Mouse (Mus musculus) skeletal muscle tissue, adult 2 months (tissue): Measurements from ENCODE around the gene Tnfrsf23.
"Not testable (repeated sequence)": the region's sequence is repeated elsewhere in the genome, so short reads cannot be mapped to it uniquely, and the experiment has no call there.

Source experiments
- DNase-seq: peaks from one replicate; pipeline ENCODE4 v3.0.0-alpha.2; 2012; ENCODE audit warnings: low read depth, low spot score

Gene Tnfrsf23

DNA sequence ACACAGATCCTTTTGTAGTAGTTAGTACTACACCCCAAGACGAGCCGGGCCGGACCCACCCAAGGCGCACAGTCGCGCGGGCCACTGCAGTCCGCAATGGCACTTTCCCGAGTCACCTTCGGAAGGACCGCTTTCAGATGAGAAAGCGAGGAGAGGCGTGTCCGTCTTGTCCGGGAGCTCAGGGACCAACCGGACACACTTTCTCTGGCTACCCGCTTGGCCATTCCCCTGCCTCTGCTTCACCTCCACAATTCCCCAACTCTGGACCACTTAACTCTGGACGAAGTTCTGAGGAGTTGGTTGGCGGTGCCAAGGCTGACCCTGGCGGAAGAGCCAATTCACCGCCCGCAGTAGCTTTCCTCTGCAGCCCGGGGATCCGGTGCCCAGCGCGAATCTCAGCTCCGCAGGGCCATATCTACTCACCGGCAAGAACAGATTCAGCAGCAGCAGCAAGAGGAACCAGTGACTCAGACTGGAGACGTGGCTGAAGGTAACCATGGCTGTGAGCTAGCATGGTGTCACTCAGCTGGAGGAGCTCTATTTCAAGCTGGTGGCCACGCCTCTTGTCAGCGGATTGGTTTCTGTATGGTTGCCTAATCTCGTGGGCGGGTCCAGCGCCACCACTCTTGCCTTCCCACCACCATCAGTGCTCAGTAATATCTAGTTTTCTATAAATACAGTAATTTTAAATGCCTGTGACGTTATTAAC is at the start of gene Tnfrsf23:
TSS of gene Tnfrsf23 (minus strand) at position 514 of the 709 bp plus-strand sequence.
- DNase-seq = peak; percentile 67

DNA sequence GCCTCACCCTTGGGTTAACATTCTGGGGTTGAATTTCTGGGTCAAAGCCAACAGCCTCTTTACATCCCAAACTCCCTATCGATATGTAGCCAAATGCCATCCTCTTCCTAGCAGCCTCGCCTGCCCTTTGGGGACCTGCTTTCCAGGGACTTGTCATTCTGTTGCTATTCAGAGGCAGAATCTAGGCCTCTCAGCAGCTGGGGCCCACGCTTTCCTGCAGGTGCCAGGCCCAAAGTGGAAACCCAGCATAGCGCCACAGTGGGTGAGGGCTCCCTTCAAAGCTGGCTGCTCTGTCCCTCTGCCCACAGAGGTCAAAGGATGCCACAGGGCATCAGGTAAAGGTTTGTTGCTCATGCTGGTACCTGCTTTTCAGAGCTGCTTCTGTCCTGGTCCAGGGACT is 48.1 kb upstream of the Tnfrsf23 start:
- DNase-seq = no peak

DNA sequence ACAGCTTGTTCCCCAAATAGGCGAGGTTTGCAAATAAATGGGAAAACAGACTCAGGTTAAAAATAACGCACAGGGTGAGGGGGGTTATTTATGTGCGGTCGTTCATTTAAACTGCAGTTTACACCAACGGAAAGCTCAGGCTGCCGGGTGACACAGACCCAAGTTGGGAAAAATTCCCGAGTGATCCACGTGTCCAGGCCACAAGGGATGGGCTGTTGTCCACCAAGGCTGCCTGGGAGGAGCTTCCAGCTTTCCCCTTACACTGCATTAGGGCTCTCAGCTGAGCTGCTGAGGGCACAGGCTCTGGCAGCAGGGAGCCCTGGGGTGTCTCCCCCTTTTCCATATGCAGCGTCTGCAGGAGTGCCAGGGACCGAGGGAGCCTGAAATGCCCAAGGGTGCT is 44.2 kb upstream of the Tnfrsf23 start:
- DNase-seq = peak; percentile 31

GRCm38 (mm10) chr7:143726396-143726795 is 40.7 kb upstream of the Tnfrsf23 start:
- DNase-seq = no peak

DNA sequence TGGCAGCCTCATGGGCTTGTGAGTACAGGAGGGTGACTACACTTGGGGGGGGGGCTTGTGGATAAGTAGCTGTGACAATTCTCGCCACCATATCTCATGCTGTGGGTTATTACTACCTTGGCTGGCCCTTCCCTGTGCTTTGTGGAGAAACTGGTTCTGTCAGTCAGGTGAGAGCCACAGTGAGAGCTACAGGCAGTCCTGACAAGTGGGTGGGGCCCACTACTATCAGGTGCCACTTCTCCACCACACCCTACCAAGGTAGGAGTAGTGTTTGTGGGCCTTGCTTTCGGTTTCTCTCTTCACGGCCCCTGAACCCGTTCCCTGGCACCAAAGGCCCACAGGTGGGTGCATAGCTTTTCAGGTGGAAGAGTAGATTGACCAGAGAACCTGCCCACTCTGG is 38.2 kb upstream of the Tnfrsf23 start:
- DNase-seq = no peak

- DNase-seq = peak; percentile 49
Observed at GRCm38 (mm10) chr7:143722646-143723045, 37.0 kb upstream of the Tnfrsf23 start.

GRCm38 (mm10) chr7:143717811-143718210 is 32.1 kb upstream of the Tnfrsf23 start:
- DNase-seq = no peak

- no peak for DNase-seq
Observed at GRCm38 (mm10) chr7:143713421-143713820, 27.7 kb upstream of the Tnfrsf23 start.

- DNase-seq = no peak
Observed at GRCm38 (mm10) chr7:143712771-143713348, 27.2 kb upstream of the Tnfrsf23 start.

DNA sequence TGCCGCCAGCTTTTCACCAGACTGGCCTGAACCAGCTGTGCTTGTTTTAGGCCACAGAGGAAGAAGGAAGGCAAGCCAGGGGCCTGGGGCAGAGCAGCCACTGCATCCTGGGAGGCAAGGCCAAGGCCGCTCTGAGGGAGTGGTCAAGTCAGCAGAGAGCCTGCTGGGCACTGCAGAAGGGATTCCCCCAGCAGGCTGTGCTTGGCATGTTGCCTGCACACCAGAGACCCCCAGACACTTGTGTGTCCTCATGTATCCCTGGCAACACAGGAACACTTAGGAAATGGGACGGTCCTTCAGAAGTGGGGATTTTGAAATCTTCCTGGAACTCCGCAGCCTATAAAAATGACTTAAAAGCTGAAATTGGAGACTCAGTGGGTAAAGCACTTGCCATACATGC is 26.4 kb upstream of the Tnfrsf23 start:
- no peak for DNase-seq

DNA sequence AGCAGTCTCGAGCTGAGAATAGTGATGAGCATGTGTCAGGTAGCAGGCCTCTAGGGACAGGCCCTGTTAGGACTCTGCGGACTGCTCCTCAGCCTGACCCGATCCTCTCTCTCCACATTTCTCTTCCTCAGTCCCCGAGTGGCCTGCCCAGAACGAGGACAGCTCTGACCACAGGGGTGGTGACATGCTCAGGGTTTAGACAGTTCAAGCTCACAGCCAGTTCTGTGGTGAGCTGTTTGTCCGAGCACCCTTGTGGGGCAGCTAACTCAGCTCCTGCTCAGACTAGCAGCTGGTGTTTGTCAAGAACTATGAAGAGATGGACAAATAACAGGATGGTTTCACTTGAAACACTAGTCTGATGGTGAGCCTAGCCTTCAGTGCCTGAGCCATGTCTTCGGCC is 25.7 kb upstream of the Tnfrsf23 start:
- DNase-seq = no peak

- no peak for DNase-seq
Observed at GRCm38 (mm10) chr7:143709395-143709794, 23.7 kb upstream of the Tnfrsf23 start.

DNA sequence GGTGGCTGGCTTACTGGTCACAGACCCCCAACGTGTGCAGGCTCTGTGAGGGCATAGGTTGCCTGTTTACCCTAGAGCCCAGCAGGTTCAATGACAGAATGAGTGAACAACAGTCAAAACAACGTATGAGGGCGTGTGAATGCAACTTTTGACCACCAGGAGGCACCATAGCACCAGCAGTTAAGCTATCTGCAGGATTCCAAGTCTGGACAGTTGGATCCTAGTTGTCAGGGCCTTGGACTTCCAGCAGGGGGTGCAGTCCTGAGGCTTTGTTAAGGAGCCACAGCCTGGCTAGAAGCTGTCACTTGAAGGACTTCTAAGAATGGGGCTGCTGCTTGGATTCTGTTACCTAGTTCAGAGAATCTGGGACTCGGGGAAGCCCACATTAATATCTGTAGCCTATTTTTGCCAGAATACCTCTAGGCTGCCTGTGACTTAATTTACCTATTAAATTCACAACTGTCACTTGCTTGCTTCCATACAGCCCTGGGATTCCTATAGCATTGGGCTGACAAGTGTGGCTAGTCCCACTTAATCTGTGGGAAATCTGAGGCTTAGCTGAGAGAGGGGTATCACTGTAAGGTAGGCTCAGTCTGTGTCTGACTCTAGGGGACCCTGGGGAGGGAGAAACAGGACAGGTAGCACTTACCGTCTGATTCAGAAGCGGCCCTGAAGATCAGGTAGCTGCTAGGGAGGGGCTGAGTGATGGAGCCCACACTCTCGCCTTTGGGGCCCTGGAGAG is 21.2 kb upstream of the Tnfrsf23 start:
- DNase-seq = peak; percentile 94

- peak; percentile 26 for DNase-seq
Observed at GRCm38 (mm10) chr7:143696140-143696539, 10.5 kb upstream of the Tnfrsf23 start.

GRCm38 (mm10) chr7:143694550-143694949 is 8.9 kb upstream of the Tnfrsf23 start:
- DNase-seq = no peak

DNA sequence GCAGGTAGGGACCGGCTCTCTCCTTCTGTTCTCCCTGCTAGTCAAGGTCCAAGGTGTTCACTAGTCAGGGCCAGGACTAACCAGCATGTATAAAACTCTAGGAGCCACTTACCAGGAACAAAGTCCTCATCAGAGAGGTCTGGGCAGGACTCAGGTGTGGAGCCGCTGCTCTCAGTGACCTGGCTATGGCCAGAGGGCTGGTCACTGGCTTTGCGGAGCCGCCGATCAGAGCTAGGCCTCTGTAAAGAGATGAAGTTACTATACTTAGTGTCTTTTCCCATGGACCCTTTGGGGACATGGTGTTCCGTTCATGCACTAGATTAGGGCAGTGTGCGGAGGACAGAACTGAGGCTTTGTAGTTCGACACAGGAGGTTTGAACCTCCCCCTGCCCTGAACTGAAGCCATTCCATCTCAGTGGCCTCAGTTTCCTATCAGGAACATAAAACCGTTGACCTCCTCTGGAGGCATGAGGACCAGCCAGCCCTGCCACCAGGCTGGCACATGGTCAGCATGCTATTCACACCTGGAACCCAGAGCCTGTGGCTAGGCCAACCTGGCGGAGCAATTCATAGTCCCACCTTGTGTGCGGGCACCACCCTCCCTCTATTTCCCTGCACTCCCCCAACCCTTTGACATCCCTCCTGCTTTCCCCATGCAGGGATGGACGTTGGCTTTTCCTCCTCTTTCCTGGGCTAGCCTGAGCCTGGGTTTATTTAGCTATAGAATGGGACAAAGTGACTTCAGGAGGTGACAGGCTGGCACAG is 7.3 kb upstream of the Tnfrsf23 start:
- no peak for DNase-seq

DNA sequence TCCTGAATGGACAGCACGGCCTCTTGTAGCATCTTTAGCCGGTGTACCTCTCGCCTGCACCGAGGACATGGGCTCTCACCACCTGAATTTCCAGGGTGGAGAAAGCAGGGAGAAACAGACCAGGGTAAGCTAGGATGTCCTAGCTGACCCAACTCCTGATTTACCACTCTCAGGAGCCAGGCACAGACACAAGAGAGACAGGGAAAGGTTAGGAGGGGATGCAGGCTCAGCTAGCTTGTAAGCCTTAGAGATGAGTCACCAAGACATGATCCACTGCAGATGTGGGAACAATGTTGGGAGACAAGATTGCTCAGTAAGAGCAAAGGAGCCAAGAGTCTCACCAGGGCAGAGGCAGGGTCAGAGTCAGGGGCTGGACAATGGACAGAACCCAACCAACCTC is 6.2 kb upstream of the Tnfrsf23 start:
- no peak for DNase-seq

DNA sequence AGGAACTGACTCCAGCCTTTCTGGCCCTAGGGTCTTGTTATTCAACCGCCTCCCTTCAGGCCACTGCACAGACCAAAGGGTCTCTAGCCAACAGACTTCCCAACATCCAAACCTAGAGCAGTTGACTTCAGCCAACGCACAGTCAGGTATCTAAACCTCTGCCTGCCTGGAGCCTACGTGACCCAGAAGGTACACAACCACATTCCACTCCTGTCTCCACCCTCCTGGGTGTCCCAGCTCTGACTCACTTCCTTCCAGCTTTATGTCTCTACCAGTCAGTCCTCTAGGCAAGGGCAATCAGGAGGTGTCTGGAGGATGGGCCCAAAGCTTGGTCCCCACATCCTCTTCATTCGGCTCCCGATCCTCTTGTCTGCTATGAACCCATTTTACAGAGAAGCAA is 5.5 kb upstream of the Tnfrsf23 start:
- no peak for DNase-seq

DNA sequence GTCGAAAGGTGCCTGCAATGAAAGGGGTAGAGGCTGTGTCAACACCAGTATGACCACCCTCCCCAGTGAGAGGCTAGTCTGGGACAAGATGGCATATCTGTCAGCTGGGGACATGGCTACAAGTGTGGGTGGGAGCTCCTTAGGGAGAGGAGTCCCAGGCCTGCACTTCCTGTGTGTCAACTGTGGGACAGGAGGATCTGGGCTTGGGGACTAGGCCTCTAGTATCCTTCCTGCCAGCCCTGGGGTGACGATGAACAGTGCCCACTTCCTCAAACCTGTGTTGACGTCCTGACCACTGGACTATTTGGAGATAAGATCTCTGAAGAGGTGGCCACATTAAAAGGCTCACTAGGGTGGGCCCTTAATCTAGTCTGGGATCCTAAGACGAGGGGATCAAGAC is 4.3 kb upstream of the Tnfrsf23 start:
- DNase-seq = no peak

DNA sequence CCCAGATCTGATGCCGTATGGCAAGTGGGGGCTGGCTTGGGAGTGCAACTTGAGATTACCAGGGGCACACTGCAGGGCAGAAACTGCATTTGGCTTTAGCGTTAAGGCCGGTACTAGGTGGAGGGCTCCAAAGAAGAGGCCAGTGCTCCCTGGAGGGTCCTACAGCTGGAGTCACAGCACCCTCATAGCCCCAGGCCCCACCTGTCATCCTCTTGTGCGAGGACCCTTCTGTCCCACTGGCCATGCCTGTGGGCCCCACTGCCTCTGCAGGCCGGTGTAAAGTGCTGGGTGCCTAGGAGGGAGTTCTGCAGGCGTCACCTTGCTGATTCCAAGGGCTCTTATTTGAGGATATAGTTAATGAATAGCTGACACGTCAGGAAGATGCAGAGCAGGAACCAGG is 3.8 kb upstream of the Tnfrsf23 start:
- no peak for DNase-seq

GRCm38 (mm10) chr7:143686676-143687075 is 1.0 kb upstream of the Tnfrsf23 start:
- not testable (repeated sequence) for DNase-seq

DNA sequence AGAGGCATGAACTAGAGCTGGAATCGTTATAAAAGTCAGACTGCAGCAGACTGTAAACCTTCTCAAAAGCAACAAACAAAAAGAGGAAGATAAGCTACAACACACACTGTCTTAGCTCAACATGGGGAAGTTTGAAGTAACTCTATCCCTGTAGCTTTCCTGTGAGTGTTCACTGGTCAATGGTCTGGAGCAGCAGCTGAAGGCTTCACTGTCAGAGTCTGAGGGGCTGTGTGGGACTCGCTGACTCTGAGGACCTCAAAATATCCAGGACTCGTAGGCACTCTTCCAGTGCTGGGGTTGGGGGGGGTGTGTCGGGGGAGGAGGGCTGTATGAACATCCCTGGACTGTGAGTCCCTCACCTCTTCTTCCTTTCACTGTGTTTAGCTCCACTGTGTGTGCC is 519 bp upstream of the Tnfrsf23 start:
- not testable (repeated sequence) for DNase-seq
